Mouse (Mus musculus) liver, embryonic 14.5 days (tissue): ENCODE results near the gene Nacc2.

ENCODE experiments used
- CTCF ChIP-seq: IDR thresholded peaks from 2 replicates; pipeline ENCODE4 v1.5.1; 2016; ENCODE audit warnings: antibody characterized with exemption, low read depth, control low read depth
- EP300 ChIP-seq: IDR thresholded peaks from 2 replicates; pipeline ENCODE4 v1.6.1; 2016; ENCODE audit warnings: antibody characterized with exemption, low read depth

DNA sequence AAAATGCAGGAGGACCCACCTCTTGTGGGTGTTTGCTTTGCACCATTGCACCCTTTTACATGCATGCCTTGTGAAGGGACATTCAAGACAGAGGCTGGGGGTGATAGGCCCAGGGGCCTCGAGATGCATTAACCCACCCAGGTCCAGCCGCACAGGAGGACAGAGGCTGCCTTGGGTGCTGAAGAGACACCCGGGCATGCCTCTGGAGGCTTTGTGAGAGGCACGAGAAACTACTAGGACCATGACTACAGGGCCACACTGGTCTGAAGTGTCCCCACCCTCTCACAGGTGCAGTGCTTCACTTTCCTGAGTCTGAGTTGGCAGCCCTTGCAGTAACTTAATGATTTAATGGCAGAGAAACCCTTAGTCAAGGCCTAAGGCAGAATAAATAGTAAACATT lies 22.1 kb upstream of the Nacc2 start:
- TF ChIP-seq CTCF (no peak), EP300 (no peak)
